Comparison of ENCODE assay signal across 10 mouse cellular contexts in the genomic region with DNA sequence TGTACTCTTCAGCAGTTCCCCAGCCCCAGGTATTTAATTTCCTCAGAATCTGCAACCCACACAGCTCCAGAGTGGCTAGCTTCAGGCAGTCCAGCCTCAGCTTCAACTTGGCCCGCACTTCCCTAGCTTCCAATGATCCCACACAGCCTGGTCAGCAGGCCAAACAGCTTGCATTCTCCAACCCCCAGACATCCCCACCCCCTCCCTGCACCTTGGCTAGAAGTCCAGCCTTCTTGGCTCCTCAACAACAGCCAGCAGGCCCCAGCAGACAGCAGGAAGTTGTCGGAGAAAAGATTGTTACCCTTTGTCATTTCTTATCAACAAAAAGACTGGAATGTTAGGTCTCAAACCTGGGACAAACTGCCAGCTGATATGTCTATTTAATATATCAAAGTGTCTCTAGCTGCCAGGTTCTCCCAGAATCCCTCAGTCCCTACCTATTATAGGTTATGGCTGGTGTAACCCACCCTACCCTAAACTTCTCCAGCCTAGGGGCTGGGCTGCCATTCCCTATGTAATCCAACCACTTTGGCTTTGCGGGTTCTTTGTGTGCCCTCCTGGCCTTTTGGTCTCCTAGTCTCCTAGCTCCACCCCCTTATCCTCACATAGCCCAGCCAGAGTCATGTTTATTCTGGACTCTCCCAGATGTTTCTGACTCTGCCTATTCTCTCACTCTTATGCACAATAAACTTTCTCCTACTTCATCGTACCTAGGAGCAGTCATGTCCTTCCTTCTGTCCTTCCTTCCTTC. TPM values are rescaled to one million over a fixed set of nuclear protein-coding genes. Genes with fewer than 3 reads are reported as not detected.
A peak's percentile ranks its signal among the peaks of the same experiment; 100 is the strongest.
DNase-seq lines count a peak whose midpoint lies in the region; ATAC-seq and TF ChIP-seq lines count a peak whose summit lies in the region.
"Had no signal": no experiment of that assay in that cellular context is flagged by ENCODE, and none has a peak within 500 bp of the region (broad histone marks: within the 10 kb centered on the region; RNA-seq: fewer than 3 reads in every experiment).

No protein-coding gene starts in this region.

- no peak overlapping the region for H3K4me3 ChIP-seq in gastrocnemius, adult 2 months
- no peak overlapping the region for H3K4me3 ChIP-seq in lung, embryonic 16.5 days (ENCODE audit: low read length)
- no peak overlapping the region for H3K4me3 ChIP-seq in layer of hippocampus, adult 2 months
- H3K4me3 ChIP-seq: neural tube, embryonic 13.5 days had no signal

- 12% methylated on average over 4 of the region's 4 CpGs for WGBS in lung, embryonic 16.5 days

- no peaks in the 10 kb centered on the region for H3K36me3 ChIP-seq in lung, embryonic 16.5 days (ENCODE audit: control insufficient read depth, insufficient read depth, low read length)
- H3K36me3 ChIP-seq: neural tube, embryonic 13.5 days had no signal

- no peak overlapping the region for H3K9ac ChIP-seq in lung, embryonic 16.5 days (ENCODE audit: low read length)
- H3K9ac ChIP-seq: neural tube, embryonic 13.5 days had no signal

- peak; percentile 80 for ATAC-seq in lung, embryonic 16.5 days (ENCODE audit: low read depth)
- ATAC-seq: activated CD4-positive, CD25-positive, alpha-beta regulatory T cell, adult 4 months had no signal

- no peak overlapping the region for H3K4me2 ChIP-seq in lung, embryonic 16.5 days (ENCODE audit: low read depth, low read length)
- H3K4me2 ChIP-seq: neural tube, embryonic 13.5 days had no signal

- TF ChIP-seq CTCF in gastrocnemius, adult 2 months (IDR thresholded peaks at IDR 0.05) = no peak
- TF ChIP-seq CTCF in layer of hippocampus, adult 2 months (conservative IDR thresholded peaks at IDR 0.05) = no peak

- peak; percentile 53 for DNase-seq in adrenal gland, postnatal 10 days
- no peak for DNase-seq in adrenal gland, postnatal 4 days (ENCODE audit: low spot score in 2 of 2)
- DNase-seq in gastrocnemius, adult 2 months = peak; percentile 68
- DNase-seq in heart, postnatal 36 days = peak; percentile 52 to 56
- DNase-seq in embryo, embryonic 9.5 days (ENCODE audit: extremely low spot score) = no peak
- DNase-seq in layer of hippocampus, adult 2 months (ENCODE audit: low spot score in 2 of 2) = no peak
- DNase-seq in layer of hippocampus, postnatal 25 days (ENCODE audit: extremely low spot score in 1 of 2, low spot score in 1 of 2) = no peak

- H3K9me3 ChIP-seq in lung, embryonic 16.5 days (ENCODE audit: control insufficient read depth, low read length) = no peaks in the 10 kb centered on the region
- H3K9me3 ChIP-seq: neural tube, embryonic 13.5 days had no signal

- intact Hi-C loops in gastrocnemius, adult 2 months (cut with DNase I) = no loop called here
- intact Hi-C loops in heart, postnatal 36 days (cut with DNase I) = loop anchor here (2.0 kb wide), 1 partner anchor 19 kb away; no protein-coding TSS in a partner anchor

- no peaks in the 10 kb centered on the region for H3K27me3 ChIP-seq in lung, embryonic 16.5 days (ENCODE audit: control insufficient read depth, insufficient read depth, low read depth, low read length)
- H3K27me3 ChIP-seq: neural tube, embryonic 13.5 days had no signal

- H3K4me1 ChIP-seq in lung, embryonic 16.5 days (replicated peaks; ENCODE audit: control insufficient read depth, insufficient read depth, low read length) = peaks cover 14% of the 10 kb centered on the region
- H3K4me1 ChIP-seq: neural tube, embryonic 13.5 days had no signal

- H3K27ac ChIP-seq in gastrocnemius, adult 2 months = peak overlapping the region; percentile 70
- H3K27ac ChIP-seq in lung, embryonic 16.5 days (ENCODE audit: low read length) = peak overlapping the region; percentile 19; the same call in 1 of the 2 replicates
- H3K27ac ChIP-seq in layer of hippocampus, adult 2 months = no peak overlapping the region
- H3K27ac ChIP-seq: neural tube, embryonic 13.5 days had no signal

RNA-seq across cellular contexts. Expression of a gene that starts 43.1 kb away (rescaled TPM):
- total RNA-seq in adrenal gland, postnatal 10 days (2021) = 1 to 10 TPM in 1 of 2 experiments, under 1 TPM in 1; 0.97 to 1.3 TPM
- total RNA-seq in adrenal gland, postnatal 4 days (2021) = 1 to 10 TPM; 1.1 to 1.2 TPM
- total RNA-seq in gastrocnemius, adult 2 months (2021) = under 1 TPM in 1 of 2 experiments, not detected in 1; 0.22 TPM
- total RNA-seq in heart, postnatal 36 days (2021) = 1 to 10 TPM; 1.1 to 1.5 TPM
- polyA plus RNA-seq in lung, embryonic 16.5 days (2015; fragmentation: Nextera tagmentation; extraction: Ambion mirVana) = 0.57 and 0.64 TPM in 2 replicates
- total RNA-seq in layer of hippocampus, adult 2 months (2021) = under 1 TPM in 1 of 2 experiments, not detected in 1; 0.38 TPM
- total RNA-seq in layer of hippocampus, postnatal 25 days (2021) = not detected
- polyA plus RNA-seq: neural tube, embryonic 13.5 days had no signal

RNA-seq across cellular contexts. Expression of a gene that starts 49.6 kb away (rescaled TPM):
- 1 to 10 TPM; 2.5 to 4.8 TPM for total RNA-seq in adrenal gland, postnatal 10 days (2021)
- 10 to 100 TPM in 1 of 2 experiments, 1 to 10 TPM in 1; 6.0 to 10.6 TPM for total RNA-seq in adrenal gland, postnatal 4 days (2021)
- under 1 TPM in 1 of 2 experiments, not detected in 1; 0.67 TPM for total RNA-seq in gastrocnemius, adult 2 months (2021)
- total RNA-seq in heart, postnatal 36 days (2021) = under 1 TPM; 0.75 to 0.76 TPM
- polyA plus RNA-seq in lung, embryonic 16.5 days (2015; fragmentation: Nextera tagmentation; extraction: Ambion mirVana) = 17.4 and 20.4 TPM in 2 replicates
- total RNA-seq in layer of hippocampus, adult 2 months (2021) = 1 to 10 TPM; 5.7 to 9.2 TPM
- 1 to 10 TPM; 5.6 to 8.2 TPM for total RNA-seq in layer of hippocampus, postnatal 25 days (2021)
- polyA plus RNA-seq: activated CD4-positive, CD25-positive, alpha-beta regulatory T cell, adult 4 months had no signal

RNA-seq across cellular contexts. Expression of a gene that starts 55.7 kb away (rescaled TPM):
- total RNA-seq in adrenal gland, postnatal 10 days (2021) = 10 to 100 TPM; 13.6 to 13.8 TPM
- 10 to 100 TPM; 18.1 to 19.9 TPM for total RNA-seq in adrenal gland, postnatal 4 days (2021)
- 1 to 10 TPM; 3.8 to 3.9 TPM for total RNA-seq in gastrocnemius, adult 2 months (2021)
- 1 to 10 TPM; 4.4 to 4.8 TPM for total RNA-seq in heart, postnatal 36 days (2021)
- polyA plus RNA-seq in lung, embryonic 16.5 days (2015; fragmentation: Nextera tagmentation; extraction: Ambion mirVana) = 5.0 and 6.2 TPM in 2 replicates
- 1 to 10 TPM; 8.3 to 9.2 TPM for total RNA-seq in layer of hippocampus, adult 2 months (2021)
- 1 to 10 TPM; 8.6 to 8.9 TPM for total RNA-seq in layer of hippocampus, postnatal 25 days (2021)

Comparison
In these comparisons a context has a peak if more than half of its experiments do, and no peak if none do; other contexts are left out.
1. DNase-seq: peak in adrenal gland, postnatal 10 days (single experiment), gastrocnemius, adult 2 months (single experiment) and heart, postnatal 36 days (2 of 2); none in adrenal gland, postnatal 4 days (0 of 2), embryo, embryonic 9.5 days (single experiment), layer of hippocampus, adult 2 months (0 of 2) and layer of hippocampus, postnatal 25 days (0 of 2).